Mouse (Mus musculus): ENCODE measurements at regions not wholly inside any gene's neighbourhood (a gene's known extent, or its start where the extent isn't known, plus 50 kb on each side); places are given as distances from the start of the nearest gene placed in this dataset.
A peak's percentile ranks its signal among the peaks of the same experiment; 100 is the strongest.

GRCm38 (mm10) chr16:62981821-62982220 lies 127.7 kb downstream of the Pros1 start:
- no peak overlapping the region for H3K9ac ChIP-seq (ENCODE audit: control insufficient read depth, low read depth, low read length, poor library complexity, severe bottlenecking)
- H3K9me3 ChIP-seq (replicated peaks; ENCODE audit: insufficient read depth, low read length), result no peaks in the 10 kb centered on the region
- TF ChIP-seq BHLHE40 (IDR thresholded peaks at IDR 0.05; ENCODE audit: borderline replicate concordance, low read depth, low read length) (no peak), E2F4 (IDR thresholded peaks at IDR 0.05; ENCODE audit: borderline replicate concordance, low read depth, low read length) (no peak), ZMIZ1 (IDR thresholded peaks at IDR 0.05; ENCODE audit: low read depth, low read length) (no peak), UBTF (IDR thresholded peaks at IDR 0.05; ENCODE audit: borderline replicate concordance, insufficient read depth, low read depth, low read length) (no peak), ELF1 (IDR thresholded peaks at IDR 0.05; ENCODE audit: low read depth, low read length) (no peak), RCOR1 (IDR thresholded peaks at IDR 0.05; ENCODE audit: low read depth, low read length) (no peak), USF2 (IDR thresholded peaks at IDR 0.05; ENCODE audit: borderline replicate concordance in 1 of 2, insufficient read depth in 1 of 2, low read depth in 1 of 2, low read length in 2 of 2) (no peak), TAL1 (IDR thresholded peaks at IDR 0.05; ENCODE audit: low read length) (no peak), TCF12 (IDR thresholded peaks at IDR 0.05; ENCODE audit: low read depth, low read length) (no peak), USF1 (IDR thresholded peaks at IDR 0.05; ENCODE audit: low read depth, low read length) (no peak), MAX (IDR thresholded peaks at IDR 0.05; ENCODE audit: low read length) (no peak), ZNF384 (IDR thresholded peaks at IDR 0.05; ENCODE audit: low read depth, low read length) (no peak), KAT2A (conservative IDR thresholded peaks at IDR 0.05; ENCODE audit: low read depth, low read length) (no peak)
- DNase-seq (ENCODE audit: low read depth, low spot score), result no peak
- H3K36me3 ChIP-seq (ENCODE audit: control insufficient read depth in 1 of 2, insufficient read depth in 2 of 2, low read length in 2 of 2), result no peaks in the 10 kb centered on the region
- H3K27me3 ChIP-seq (ENCODE audit: control insufficient read depth in 1 of 2, insufficient read depth in 2 of 2, low read length in 2 of 2), result no peaks in the 10 kb centered on the region
- H3K27ac ChIP-seq (ENCODE audit: control insufficient read depth, low read depth, low read length), result no peak overlapping the region
- H3K4me3 ChIP-seq (ENCODE audit: control insufficient read depth in 1 of 2, insufficient read depth in 1 of 2, low read depth in 2 of 2, low read length in 2 of 2), result no peak overlapping the region
- no peaks in the 10 kb centered on the region for H3K79me2 ChIP-seq (ENCODE audit: control insufficient read depth, insufficient read depth, low read length, poor library complexity)
- no peaks in the 10 kb centered on the region for H3K4me1 ChIP-seq (ENCODE audit: control insufficient read depth in 1 of 2, insufficient read depth in 2 of 2, low read length in 2 of 2)

GRCm38 (mm10) chr16:62982558-62982957 lies 128.5 kb downstream of the Pros1 start:
- Histone ChIP-seq H3K27ac (ENCODE audit: control insufficient read depth, low read depth, low read length) (no peak overlapping the region), H3K4me1 (ENCODE audit: control insufficient read depth in 1 of 2, insufficient read depth in 2 of 2, low read length in 2 of 2) (no peaks in the 10 kb centered on the region), H3K9ac (ENCODE audit: control insufficient read depth, low read depth, low read length, poor library complexity, severe bottlenecking) (no peak overlapping the region), H3K79me2 (ENCODE audit: control insufficient read depth, insufficient read depth, low read length, poor library complexity) (no peaks in the 10 kb centered on the region), H3K27me3 (ENCODE audit: control insufficient read depth in 1 of 2, insufficient read depth in 2 of 2, low read length in 2 of 2) (no peaks in the 10 kb centered on the region), H3K36me3 (ENCODE audit: control insufficient read depth in 1 of 2, insufficient read depth in 2 of 2, low read length in 2 of 2) (no peaks in the 10 kb centered on the region), H3K9me3 (replicated peaks; ENCODE audit: insufficient read depth, low read length) (no peaks in the 10 kb centered on the region), H3K4me3 (ENCODE audit: control insufficient read depth in 1 of 2, insufficient read depth in 1 of 2, low read depth in 2 of 2, low read length in 2 of 2) (no peak overlapping the region)
- peak; percentile 14 for DNase-seq (ENCODE audit: low read depth, low spot score)
- TF ChIP-seq TCF12 (IDR thresholded peaks at IDR 0.05; ENCODE audit: low read depth, low read length) (no peak), NRF1 (IDR thresholded peaks at IDR 0.05; ENCODE audit: insufficient read depth, low read depth, low read length, poor library complexity, severe bottlenecking) (no peak), ETS1 (IDR thresholded peaks at IDR 0.05; ENCODE audit: low read depth, low read length) (no peak), ZC3H11A (IDR thresholded peaks at IDR 0.05; ENCODE audit: low read depth, low read length) (no peak), EP300 (IDR thresholded peaks at IDR 0.05; ENCODE audit: low read depth in 1 of 2, low read length in 2 of 2) (no peak), TAL1 (IDR thresholded peaks at IDR 0.05; ENCODE audit: low read length) (no peak), ZKSCAN1 (IDR thresholded peaks at IDR 0.05; ENCODE audit: low read depth, low read length) (no peak), MAFK (IDR thresholded peaks at IDR 0.05; ENCODE audit: borderline replicate concordance, low read depth, low read length) (no peak), SMC3 (IDR thresholded peaks at IDR 0.05; ENCODE audit: low read depth, low read length) (no peak), CHD1 (IDR thresholded peaks at IDR 0.05; ENCODE audit: low read depth, low read length) (no peak), POLR2AphosphoS2 (IDR thresholded peaks at IDR 0.05; ENCODE audit: low read length) (no peak), MYC (IDR thresholded peaks at IDR 0.05; ENCODE audit: low read depth, low read length) (no peak), NELFE (IDR thresholded peaks at IDR 0.05; ENCODE audit: low read depth, low read length) (no peak), ELF1 (IDR thresholded peaks at IDR 0.05; ENCODE audit: low read depth, low read length) (no peak), RCOR1 (IDR thresholded peaks at IDR 0.05; ENCODE audit: low read depth, low read length) (no peak), MAZ (IDR thresholded peaks at IDR 0.05; ENCODE audit: low read depth, low read length) (no peak), MYB (IDR thresholded peaks at IDR 0.05; ENCODE audit: low read depth, low read length) (no peak)

All from MEL (cell line).